Mouse (Mus musculus) ZHBTc4 (cell line): ENCODE data around the gene Vamp8.

Experiments
- DNase-seq: peaks from one replicate; pipeline ENCODE4 v3.0.0-alpha.2; 2011; ENCODE audit warnings: low read depth, low spot score

Vamp8 gene

GRCm38 (mm10) chr6:72373184-72373583 lies 17.3 kb downstream of the Vamp8 start:
- DNase-seq = no peak

GRCm38 (mm10) chr6:72371571-72371970 lies 18.9 kb downstream of the Vamp8 start:
- no peak for DNase-seq

GRCm38 (mm10) chr6:72371147-72371546 lies 19.4 kb downstream of the Vamp8 start:
- no peak for DNase-seq

GRCm38 (mm10) chr6:72370091-72370490 lies 20.4 kb downstream of the Vamp8 start:
- no peak for DNase-seq

GRCm38 (mm10) chr6:72369557-72369956 lies 20.9 kb downstream of the Vamp8 start:
- peak; percentile 63 for DNase-seq

- DNase-seq = no peak
Observed at GRCm38 (mm10) chr6:72367460-72367974, 23.0 kb downstream of the Vamp8 start.

GRCm38 (mm10) chr6:72366844-72367443 lies 23.6 kb downstream of the Vamp8 start, which contains the start of gene Rnf181:
TSS of gene Rnf181 (minus strand) at chr6:72366956.
- DNase-seq = no peak

- DNase-seq = no peak
Observed at GRCm38 (mm10) chr6:72366304-72366703, 24.2 kb downstream of the Vamp8 start.

GRCm38 (mm10) chr6:72364985-72365384 lies 25.5 kb downstream of the Vamp8 start:
- DNase-seq = no peak

- DNase-seq = no peak
Observed at GRCm38 (mm10) chr6:72364009-72364408, 26.5 kb downstream of the Vamp8 start.

- DNase-seq = peak; percentile 98
Observed at GRCm38 (mm10) chr6:72362132-72363028, 28.1 kb downstream of the Vamp8 start.

GRCm38 (mm10) chr6:72361121-72361551 lies 29.4 kb downstream of the Vamp8 start:
- peak; percentile 79 for DNase-seq

GRCm38 (mm10) chr6:72360599-72360935 lies 29.9 kb downstream of the Vamp8 start:
- no peak for DNase-seq

GRCm38 (mm10) chr6:72359891-72360598 lies 30.5 kb downstream of the Vamp8 start:
- DNase-seq = peak; percentile 73

- DNase-seq = no peak
Observed at GRCm38 (mm10) chr6:72359343-72359742, 31.2 kb downstream of the Vamp8 start.

- no peak for DNase-seq
Observed at GRCm38 (mm10) chr6:72358086-72358764, 32.3 kb downstream of the Vamp8 start.

- DNase-seq = no peak
Observed at GRCm38 (mm10) chr6:72357164-72358079, 33.1 kb downstream of the Vamp8 start.

- no peak for DNase-seq
Observed at GRCm38 (mm10) chr6:72356001-72356532, 34.4 kb downstream of the Vamp8 start.

GRCm38 (mm10) chr6:72355066-72355911 lies 35.2 kb downstream of the Vamp8 start, which contains the start of gene Tmem150a:
TSS of gene Tmem150a (plus strand) at chr6:72355447.
- DNase-seq = peak; percentile 99
